Mouse (Mus musculus) ES-E14 (cell line): ENCODE measurements at regions not wholly inside any gene's neighbourhood (a gene's known extent, or its start where the extent isn't known, plus 50 kb on each side); places are given as distances from the start of the nearest gene placed in this dataset.
A peak's percentile ranks its signal among the peaks of the same experiment; 100 is the strongest.

Experiments
- DNase-seq: peaks from one replicate; pipeline ENCODE4 v3.0.0-alpha.2; 2013; ENCODE audit warnings: low read depth, low spot score
- H3K27ac ChIP-seq: 2 replicates; pipeline ENCODE4 v1.5.1; 2012; ENCODE audit warnings: low read depth, mild to moderate bottlenecking, low read length, moderate library complexity, mixed read lengths; ENCODE audit not compliant: poor library complexity, insufficient read depth, severe bottlenecking
- H3K36me3 ChIP-seq: 2 replicates; pipeline ENCODE4 v1.6.1; 2012; ENCODE audit warnings: mild to moderate bottlenecking, low read length, moderate library complexity, mixed read lengths; ENCODE audit not compliant: control insufficient read depth, poor library complexity, insufficient read depth, severe bottlenecking
- H3K4me1 ChIP-seq, 2 experiments: fragments of 150-350 bp in 1 of 2; sonication (generic) in 1 of 2; 2 replicates each; pipeline ENCODE4 v1.6.1; 2012; ENCODE audit warnings: low read length in 2 of 2, mild to moderate bottlenecking in 1 of 2, mixed read lengths in 1 of 2; ENCODE audit not compliant: control insufficient read depth in 2 of 2, insufficient read depth in 2 of 2, poor library complexity in 1 of 2
- H3K4me3 ChIP-seq, 2 experiments: fragments of 150-350 bp in 1 of 2; sonication (generic) in 1 of 2; 2 replicates each; pipeline ENCODE4 v1.5.1; 2012; ENCODE audit warnings: low read length in 2 of 2, low read depth in 1 of 2, mild to moderate bottlenecking in 1 of 2, mixed read lengths in 1 of 2; ENCODE audit not compliant: insufficient read depth in 1 of 2, poor library complexity in 1 of 2, severe bottlenecking in 1 of 2
- H3K9ac ChIP-seq: 2 replicates; pipeline ENCODE4 v1.6.1; 2012; ENCODE audit warnings: low read depth, mild to moderate bottlenecking, low read length, mixed read lengths; ENCODE audit not compliant: poor library complexity, insufficient read depth, severe bottlenecking
- H3K9me3 ChIP-seq: fragments of 150-350 bp; sonication (generic); 2 replicates; pipeline ENCODE4 v1.6.1; 2012; ENCODE audit warnings: low read depth, mild to moderate bottlenecking, low read length; ENCODE audit not compliant: control insufficient read depth, insufficient read depth
- CHD2 ChIP-seq: IDR thresholded peaks from 2 replicates; pipeline ENCODE4 v1.6.1; 2014; ENCODE audit warnings: mild to moderate bottlenecking, low read depth, low read length, inconsistent platforms
- HCFC1 ChIP-seq: IDR thresholded peaks from 2 replicates; pipeline ENCODE4 v1.6.1; 2012; ENCODE audit warnings: low read length, inconsistent platforms, borderline replicate concordance; ENCODE audit not compliant: insufficient read depth
- MAFK ChIP-seq: IDR thresholded peaks from 2 replicates; pipeline ENCODE4 v1.6.1; 2014; ENCODE audit warnings: mild to moderate bottlenecking, low read depth, low read length, inconsistent platforms; ENCODE audit not compliant: insufficient read depth
- ZC3H11A ChIP-seq: IDR thresholded peaks from 2 replicates; pipeline ENCODE4 v1.6.1; 2012; ENCODE audit warnings: low read depth, mild to moderate bottlenecking, inconsistent platforms, low read length, borderline replicate concordance
- ZNF384 ChIP-seq: IDR thresholded peaks from 2 replicates; pipeline ENCODE4 v1.6.1; 2012; ENCODE audit warnings: low read depth, low read length, inconsistent platforms
- in situ Hi-C, 2 experiments: fragments of 600-800 bp; cut with MboI; formaldehyde crosslinking; loops; one replicate each; pipeline ENCODE4 v1.15.1; 2025; ENCODE audit warnings: low sequenced_read_pairs in 2 of 2, inconsistent platforms in 1 of 2; ENCODE audit not compliant: unreplicated experiment in 2 of 2

- TF ChIP-seq ZC3H11A (no peak), MAFK (no peak), CHD2 (no peak), ZNF384 (no peak), HCFC1 (no peak)
- Histone ChIP-seq H3K27ac (no peak overlapping the region), H3K9me3 (no peaks in the 10 kb centered on the region), H3K36me3 (no peaks in the 10 kb centered on the region), H3K4me1 (peaks cover 0 to 2% of the 10 kb centered on the region in 2 experiments; a peak in 1 of 4 replicates), H3K9ac (no peak overlapping the region), H3K4me3 (no peak overlapping the region)
- in situ Hi-C loops: no loop called here
- DNase-seq: no peak
Measured at GRCm38 (mm10) chr2:74099671-74100372, 188.7 kb upstream of the Atp5g3 start.

GRCm38 (mm10) chr2:74096809-74097208 is 185.7 kb upstream of the Atp5g3 start:
- no peak overlapping the region for H3K9ac ChIP-seq
- DNase-seq: no peak
- in situ Hi-C loops: no loop called here
- no peak overlapping the region for H3K4me3 ChIP-seq
- no peaks in the 10 kb centered on the region for H3K36me3 ChIP-seq
- H3K4me1 ChIP-seq: peaks cover 0 to 2% of the 10 kb centered on the region in 2 experiments; a peak in 1 of 4 replicates
- TF ChIP-seq ZNF384: no peak
- no peak for TF ChIP-seq ZC3H11A
- TF ChIP-seq MAFK: 0 out of 2 replicates have a peak, but pooled peaks have one; percentile 42
- TF ChIP-seq HCFC1: no peak
- no peak for TF ChIP-seq CHD2
- H3K9me3 ChIP-seq: no peaks in the 10 kb centered on the region
- H3K27ac ChIP-seq: no peak overlapping the region

- H3K4me1 ChIP-seq: peaks cover 0 to 2% of the 10 kb centered on the region in 2 experiments; a peak in 1 of 4 replicates
- no peaks in the 10 kb centered on the region for H3K36me3 ChIP-seq
- no peak for DNase-seq
- H3K27ac ChIP-seq: no peak overlapping the region
- TF ChIP-seq MAFK: no peak
- TF ChIP-seq HCFC1: no peak
- TF ChIP-seq ZNF384: no peak
- TF ChIP-seq ZC3H11A: no peak
- TF ChIP-seq CHD2: no peak
- no peak overlapping the region for H3K4me3 ChIP-seq
- in situ Hi-C loops: no loop called here
- H3K9me3 ChIP-seq: no peaks in the 10 kb centered on the region
- H3K9ac ChIP-seq: no peak overlapping the region
Measured at GRCm38 (mm10) chr2:74093494-74093893, 182.4 kb upstream of the Atp5g3 start.

DNA sequence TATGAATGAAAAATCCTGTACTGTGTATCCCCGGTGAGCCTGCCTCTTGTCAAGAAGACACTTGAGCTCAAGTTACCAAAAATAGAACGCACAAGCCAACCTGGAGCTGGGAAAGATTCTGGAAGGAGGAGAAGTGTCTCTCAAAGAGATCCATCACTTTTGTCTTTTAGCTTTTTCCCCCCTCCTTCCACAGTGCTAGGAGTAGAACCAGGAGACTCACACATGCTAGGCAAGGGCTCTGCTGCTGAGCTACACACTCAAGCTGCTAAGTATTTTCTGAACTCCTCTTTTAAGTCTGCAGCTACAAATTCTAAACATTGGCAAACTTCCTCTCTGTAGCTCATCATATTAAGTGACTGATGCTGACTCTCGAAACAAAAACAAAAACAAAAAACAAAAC is 176.2 kb upstream of the Atp5g3 start:
- in situ Hi-C loops: no loop called here
- Histone ChIP-seq H3K9me3 (no peaks in the 10 kb centered on the region), H3K4me3 (no peak overlapping the region), H3K9ac (no peak overlapping the region), H3K27ac (no peak overlapping the region), H3K4me1 (no peaks in the 10 kb centered on the region), H3K36me3 (no peaks in the 10 kb centered on the region)
- DNase-seq: no peak
- no peak for TF ChIP-seq MAFK
- no peak for TF ChIP-seq ZC3H11A
- no peak for TF ChIP-seq CHD2
- no peak for TF ChIP-seq HCFC1
- TF ChIP-seq ZNF384: no peak
